Mouse (Mus musculus) frontal cortex, postnatal 36 days (tissue): Measurements from ENCODE around the gene Thbs1.
A peak's percentile ranks its signal among the peaks of the same experiment; 100 is the strongest.

Experiments used
- DNase-seq, 2 experiments: peaks; one replicate each; pipeline ENCODE4 v3.0.0; 2022; ENCODE audit warnings: low spot score in 2 of 2

Thbs1 gene

DNA sequence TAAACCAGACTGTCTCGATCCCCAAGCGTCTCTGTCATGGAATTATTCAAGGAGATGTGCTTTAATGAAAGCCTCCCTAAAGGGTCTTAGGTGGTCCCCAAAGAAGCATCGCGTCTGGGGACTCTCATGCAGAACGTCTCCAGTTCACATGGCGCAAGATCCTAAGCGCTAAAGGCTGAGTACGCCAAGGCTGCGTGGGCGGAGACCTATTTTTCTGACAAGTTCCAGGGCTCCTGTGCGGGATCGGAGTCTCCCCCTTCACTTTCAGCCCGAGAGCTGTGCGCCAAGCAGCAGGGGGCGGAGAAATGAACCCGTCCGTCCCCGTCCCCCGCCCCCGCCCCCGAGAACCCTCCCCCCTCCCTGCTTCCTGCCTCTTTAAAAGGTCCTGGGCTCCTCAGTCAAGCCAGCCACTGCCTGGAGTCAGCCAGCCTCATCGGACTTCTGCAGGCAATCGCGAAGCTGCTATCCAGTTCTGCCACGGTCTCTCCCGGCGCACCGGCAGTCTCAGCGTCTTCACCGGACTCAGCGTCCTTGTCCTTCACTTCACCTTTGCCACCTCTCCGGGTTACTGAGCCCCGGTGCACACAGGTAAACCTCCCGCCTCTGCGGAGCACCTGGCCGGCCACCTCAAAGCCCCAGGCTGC is at the start of gene Thbs1:
Gene Thbs1 (plus strand): TSS at position 389 of the 644 bp plus-strand sequence.
- DNase-seq, result peak; percentile 48 to 63

GRCm38 (mm10) chr2:118064121-118064764 is 47.4 kb upstream of the Thbs1 start:
- DNase-seq, result no peak

DNA sequence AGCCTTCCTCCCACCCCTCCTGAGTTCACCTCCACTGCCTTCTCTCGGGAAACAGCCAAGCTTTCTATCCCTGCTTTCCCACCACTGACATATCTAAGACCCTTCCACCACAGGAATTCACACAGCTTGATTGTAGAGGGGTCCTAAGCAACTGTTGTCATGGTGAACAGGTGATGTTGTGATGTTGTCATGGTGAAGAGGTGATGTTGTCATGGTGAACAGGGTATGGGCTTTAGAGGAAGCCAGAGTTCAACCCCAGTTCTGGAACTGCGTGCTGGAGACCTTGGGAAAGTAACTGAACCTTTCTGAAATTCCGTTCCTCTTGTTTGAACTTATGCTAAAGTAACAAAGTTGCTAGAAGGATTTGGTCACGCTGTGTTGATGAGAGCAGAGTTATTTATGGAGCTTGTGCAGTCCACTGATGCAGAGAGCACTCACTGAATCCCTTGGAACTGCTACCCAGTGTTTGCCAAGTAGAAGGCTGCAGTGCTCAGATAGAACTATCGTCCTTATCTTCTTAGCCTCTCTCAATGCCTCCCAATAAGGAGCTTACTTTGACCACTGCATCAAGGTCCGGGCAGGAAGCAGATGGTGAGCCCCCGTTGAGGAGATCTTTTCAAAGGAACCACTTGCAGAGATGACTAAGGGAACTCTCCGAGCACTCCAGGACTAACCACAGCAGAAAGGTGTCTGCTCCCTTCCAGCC is 45.5 kb upstream of the Thbs1 start:
- DNase-seq, result no peak

GRCm38 (mm10) chr2:118069975-118070374 is 41.7 kb upstream of the Thbs1 start:
- DNase-seq, result no peak

DNA sequence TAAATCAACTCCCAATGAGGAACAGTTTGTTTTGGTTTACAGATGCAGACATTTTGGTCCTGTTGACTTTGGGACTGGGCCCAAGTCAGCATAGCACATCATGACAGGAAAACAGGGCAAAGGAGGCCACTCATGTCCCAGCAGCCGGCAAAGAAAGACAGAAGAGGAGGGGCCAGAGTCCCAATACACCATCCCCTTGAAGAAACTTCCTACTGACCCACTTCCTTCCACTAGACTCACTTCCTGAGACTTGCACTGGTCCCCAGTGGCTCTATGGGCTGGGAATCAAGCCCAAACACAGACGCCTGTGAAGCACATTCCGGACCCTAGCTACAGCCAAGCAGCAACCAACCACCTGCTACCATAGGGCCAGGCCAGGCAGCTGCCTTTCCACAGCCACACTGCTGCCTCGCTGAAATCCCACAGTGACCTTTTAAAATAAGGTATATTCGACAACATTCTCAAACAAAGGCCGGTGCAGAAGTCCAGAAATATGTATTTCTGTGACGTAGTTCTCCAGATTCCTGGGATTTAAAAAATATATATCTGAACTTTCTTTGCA is 38.8 kb upstream of the Thbs1 start:
- no peak for DNase-seq

DNA sequence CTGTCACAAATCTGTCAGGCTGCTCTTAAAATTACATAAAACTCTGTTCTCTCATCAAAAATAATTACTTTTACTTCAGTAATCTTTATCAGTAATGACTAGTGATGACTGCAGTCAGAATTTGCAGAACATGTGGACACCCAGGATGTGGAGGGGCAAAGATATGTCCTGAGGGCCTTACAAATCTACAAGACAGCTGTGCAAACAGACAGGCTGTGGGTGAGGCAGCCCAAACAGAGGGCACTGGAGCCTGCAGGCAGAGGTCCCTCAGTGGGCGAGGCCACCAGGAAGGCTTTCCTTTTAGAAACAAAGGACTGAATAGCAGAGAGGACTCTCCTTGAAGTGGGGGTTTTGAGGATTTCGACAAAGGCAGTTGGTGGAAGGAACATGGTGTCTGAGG is 37.6 kb upstream of the Thbs1 start:
- no peak for DNase-seq

GRCm38 (mm10) chr2:118075165-118075564 is 36.5 kb upstream of the Thbs1 start:
- no peak for DNase-seq

DNA sequence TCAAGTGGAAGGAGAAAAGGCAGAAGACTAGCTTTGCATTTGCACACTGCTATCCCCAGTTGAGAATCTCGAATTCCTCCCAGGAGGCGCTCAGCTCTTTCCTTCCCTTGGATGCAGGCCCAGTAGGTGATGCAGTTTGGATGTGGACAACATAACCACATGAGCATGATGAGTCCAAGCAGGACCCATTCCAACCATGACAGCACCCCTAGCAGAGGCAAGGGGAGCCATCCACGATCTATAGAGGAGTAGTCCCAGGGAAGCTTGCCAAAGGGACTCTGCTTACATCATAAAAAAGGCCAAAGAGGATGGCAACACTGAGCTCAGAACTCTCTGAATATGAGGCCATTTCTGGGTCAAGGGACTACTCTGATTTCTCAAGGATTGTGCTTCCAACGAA is 32.5 kb upstream of the Thbs1 start:
- no peak for DNase-seq

DNA sequence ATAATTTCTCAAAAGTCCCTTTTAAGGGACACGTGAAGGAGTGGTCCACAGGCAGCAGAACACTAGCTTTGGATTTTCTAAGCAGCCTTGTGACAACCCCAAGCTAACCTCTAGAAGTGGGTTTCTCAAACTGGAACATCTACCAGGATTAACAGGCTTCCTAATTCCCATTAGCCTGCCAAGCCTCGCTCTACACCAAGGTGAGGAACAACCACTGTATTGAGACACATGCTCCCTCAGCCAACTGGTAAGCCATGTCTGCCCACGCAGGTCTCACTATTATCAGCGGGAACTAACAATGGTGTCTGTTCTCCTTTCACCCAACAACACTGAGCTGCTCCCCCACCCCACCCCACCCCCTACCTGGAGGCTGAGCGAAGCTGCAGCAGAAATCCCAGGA is 30.1 kb upstream of the Thbs1 start:
- DNase-seq, result no peak

DNA sequence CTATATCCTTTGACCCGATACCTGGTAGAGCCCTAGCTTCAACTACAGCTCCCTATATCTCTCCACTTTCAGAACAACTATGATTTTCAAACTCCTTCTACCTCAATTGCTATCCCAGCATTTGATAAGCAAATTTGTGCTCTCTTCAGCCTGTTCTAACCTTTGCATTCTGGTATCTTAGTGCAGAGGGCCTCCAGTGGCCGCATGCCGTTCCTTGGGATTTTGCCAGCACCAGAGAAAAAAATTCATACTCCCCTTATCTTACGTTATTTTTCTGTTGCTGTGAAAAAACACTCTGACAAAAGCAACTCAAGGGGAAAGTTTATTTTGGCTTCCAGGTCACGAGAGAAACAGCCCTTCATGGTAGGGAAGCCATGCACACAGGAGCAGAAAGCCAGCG is 28.0 kb upstream of the Thbs1 start:
- DNase-seq, result no peak

GRCm38 (mm10) chr2:118084693-118085092 is 27.0 kb upstream of the Thbs1 start:
- no peak for DNase-seq

DNA sequence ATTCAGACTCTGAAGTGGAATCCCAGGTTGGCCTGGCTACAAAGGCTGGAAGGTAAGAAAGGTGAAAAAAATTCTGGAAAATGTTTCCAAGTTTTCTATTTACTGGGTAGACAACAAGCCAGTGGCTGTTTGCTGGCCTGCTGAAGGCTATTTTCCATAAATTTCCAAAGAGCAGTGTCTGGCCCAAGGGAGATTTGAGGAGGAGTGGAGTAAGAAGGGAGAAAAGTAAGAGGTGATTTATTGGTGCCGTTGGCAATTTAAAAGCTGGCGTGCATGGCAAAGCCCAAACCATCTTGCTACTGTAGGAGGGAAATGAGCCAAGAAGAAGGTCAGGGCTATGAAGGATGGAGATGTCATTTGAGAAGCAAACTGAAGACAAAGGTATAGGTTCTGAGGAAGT is 26.0 kb upstream of the Thbs1 start:
- no peak for DNase-seq

DNA sequence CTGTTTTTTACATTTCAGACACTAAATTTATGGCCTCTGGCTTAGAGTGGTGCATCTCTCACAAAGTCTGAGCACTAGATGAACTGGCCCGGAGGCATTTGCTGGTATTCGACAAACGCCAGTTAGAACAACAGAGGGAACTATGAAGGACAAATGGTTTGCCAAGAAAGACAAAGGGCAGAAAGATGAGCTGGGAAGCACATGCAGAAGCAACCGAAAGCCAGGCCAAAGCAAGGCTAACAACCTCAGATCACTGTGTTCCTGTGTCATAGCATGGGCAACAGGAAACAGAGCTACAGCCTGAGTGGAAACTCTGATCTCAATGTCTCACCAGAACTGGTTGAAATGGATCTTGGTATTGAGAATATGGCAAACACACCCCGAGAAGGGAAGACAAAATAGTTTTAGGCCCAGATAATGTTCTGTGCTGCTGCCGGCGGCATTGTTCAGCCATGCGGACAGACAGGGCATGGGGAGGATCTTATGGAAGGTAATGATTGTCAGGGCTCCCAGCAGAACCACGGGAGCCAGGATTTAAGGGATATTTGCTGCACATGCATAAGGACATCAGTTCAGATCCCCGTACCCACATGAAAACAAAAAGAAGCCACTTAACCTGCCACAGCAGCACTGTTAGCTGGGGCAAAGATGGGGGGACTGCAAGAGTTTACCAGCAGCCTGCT is 24.5 kb upstream of the Thbs1 start:
- no peak for DNase-seq

- no peak for DNase-seq
Measured at GRCm38 (mm10) chr2:118091226-118091625, 20.4 kb upstream of the Thbs1 start.

DNA sequence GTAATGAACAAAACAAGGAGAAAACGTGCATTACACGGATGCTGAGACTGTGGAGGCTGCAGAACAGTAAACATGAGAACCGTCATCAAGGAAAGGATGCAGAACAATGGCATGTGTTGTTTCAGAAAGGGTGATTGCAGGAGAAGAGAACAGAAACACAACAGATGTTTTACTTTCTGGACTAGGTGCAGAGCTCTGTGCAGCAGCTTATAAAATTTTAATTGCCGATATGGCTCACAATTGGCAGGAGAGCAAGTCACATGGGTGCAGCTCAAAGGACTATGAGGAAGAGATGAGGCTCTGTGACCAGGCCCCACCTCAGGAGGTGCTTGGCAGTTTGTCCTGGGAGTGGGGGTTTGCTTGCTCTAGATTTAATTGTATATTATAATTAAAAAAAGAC is 12.6 kb upstream of the Thbs1 start:
- DNase-seq, result no peak

- no peak for DNase-seq
Measured at GRCm38 (mm10) chr2:118102169-118102568, 9.5 kb upstream of the Thbs1 start.

- peak in 1 of 2 experiments; percentile 11 for DNase-seq
Measured at GRCm38 (mm10) chr2:118110225-118110915, 1.3 kb upstream of the Thbs1 start.

- peak; percentile 86 to 88 for DNase-seq
Measured at GRCm38 (mm10) chr2:118111116-118111487, 574 bp upstream of the Thbs1 start.

- no peak for DNase-seq
Measured at GRCm38 (mm10) chr2:118112438-118112837, 762 bp downstream of the Thbs1 start.

DNA sequence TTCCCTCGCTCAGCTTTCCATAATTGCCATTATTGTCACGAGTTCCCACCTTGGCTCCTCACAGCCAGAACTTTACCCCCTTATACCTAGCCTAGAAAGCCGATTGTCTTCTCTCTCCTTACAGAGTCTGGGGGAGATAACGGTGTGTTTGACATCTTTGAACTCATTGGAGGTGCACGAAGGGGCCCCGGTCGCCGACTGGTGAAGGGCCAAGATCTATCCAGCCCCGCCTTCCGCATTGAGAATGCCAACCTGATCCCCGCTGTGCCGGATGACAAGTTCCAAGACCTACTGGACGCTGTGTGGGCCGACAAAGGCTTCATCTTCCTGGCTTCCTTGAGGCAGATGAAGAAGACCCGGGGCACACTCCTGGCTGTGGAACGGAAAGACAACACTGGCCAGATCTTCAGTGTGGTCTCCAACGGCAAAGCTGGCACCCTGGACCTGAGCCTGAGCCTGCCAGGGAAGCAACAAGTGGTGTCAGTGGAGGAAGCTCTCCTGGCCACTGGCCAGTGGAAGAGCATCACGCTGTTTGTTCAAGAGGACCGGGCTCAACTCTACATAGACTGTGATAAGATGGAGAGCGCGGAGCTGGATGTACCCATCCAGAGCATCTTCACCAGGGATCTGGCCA is 1.3 kb downstream of the Thbs1 start:
- DNase-seq, result no peak
